Mouse (Mus musculus) kidney, embryonic 16.5 days (tissue): ENCODE data around the gene Gpbp1. TPM values are rescaled to one million over a fixed set of nuclear protein-coding genes. Genes with fewer than 3 reads are reported as not detected.

Experiments used
- ATAC-seq: fragments of 200-750 bp; cut with Nextera tagmentation; 2 replicates; pipeline ENCODE4 v1.8.0; 2017; ENCODE audit warnings: moderate TSS enrichment; ENCODE audit not compliant: low FRiP score, low TSS enrichment
- H3K27ac ChIP-seq: fragments of 300-500 bp; sonication (generic); 2 replicates; pipeline ENCODE4 v1.5.1; 2014; ENCODE audit warnings: low read length
- H3K27me3 ChIP-seq: fragments of 300-500 bp; sonication (generic); 2 replicates; pipeline ENCODE4 v1.6.1; 2014; ENCODE audit warnings: low read length, control low read depth, mixed read lengths; ENCODE audit not compliant: insufficient read depth
- H3K36me3 ChIP-seq: fragments of 300-500 bp; sonication (generic); 2 replicates; pipeline ENCODE4 v1.6.1; 2014; ENCODE audit warnings: low read length, control low read depth, mixed read lengths; ENCODE audit not compliant: insufficient read depth
- H3K4me1 ChIP-seq: fragments of 300-500 bp; sonication (generic); 2 replicates; pipeline ENCODE4 v1.6.1; 2014; ENCODE audit warnings: low read length, control low read depth, mixed read lengths; ENCODE audit not compliant: insufficient read depth
- H3K4me2 ChIP-seq: fragments of 300-500 bp; sonication (generic); replicated peaks from 2 replicates; pipeline ENCODE4 v1.6.1; 2014; ENCODE audit warnings: low read depth, low read length
- H3K4me3 ChIP-seq: fragments of 300-500 bp; sonication (generic); 2 replicates; pipeline ENCODE4 v1.5.1; 2014; ENCODE audit warnings: mild to moderate bottlenecking, low read length
- H3K9ac ChIP-seq: fragments of 300-500 bp; sonication (generic); replicated peaks from 2 replicates; pipeline ENCODE4 v1.6.1; 2014; ENCODE audit warnings: low read length
- H3K9me3 ChIP-seq: fragments of 300-500 bp; sonication (generic); 2 replicates; pipeline ENCODE4 v1.6.1; 2016; ENCODE audit warnings: low read length, control low read depth
- WGBS: fragments of 180-500 bp; shearing (Covaris S2); extraction: QIAGEN DNeasy Blood & Tissue Kit; methylation state at CpG from one replicate; pipeline ENCODE4 v1.1.7; 2014; 5-methylcytosine and 5-hydroxymethylcytosine counted together
- polyA plus RNA-seq: library from polyadenylated mRNA; unstranded; fragments of >200 nt; fragmentation: Nextera tagmentation; extraction: Ambion mirVana; gene quantifications from 2 replicates; pipeline ENCODE4 v1.2.1, GENCODE M21; 2015

The Gpbp1 gene
- polyA plus RNA-seq, 1 experiment from 2014 or later = 80.5 TPM

- WGBS = 82% methylated on average over 3 of the region's 3 CpGs
- Histone ChIP-seq H3K9ac (no peak overlapping the region), H3K27me3 (no peaks in the 10 kb centered on the region), H3K4me2 (no peak overlapping the region), H3K9me3 (no peaks in the 10 kb centered on the region), H3K4me1 (peaks cover 6% of the 10 kb centered on the region; the same call in 1 of the 2 replicates), H3K36me3 (peaks cover 12% of the 10 kb centered on the region), H3K4me3 (no peak overlapping the region), H3K27ac (no peak overlapping the region)
- no peak for ATAC-seq
These were observed 19.2 kb downstream of the Gpbp1 start for GRCm38 (mm10) chr13:111470562-111471237.

- Histone ChIP-seq H3K27me3 (no peaks in the 10 kb centered on the region), H3K4me3 (no peak overlapping the region), H3K4me2 (no peak overlapping the region), H3K27ac (no peak overlapping the region), H3K9ac (no peak overlapping the region), H3K4me1 (no peaks in the 10 kb centered on the region), H3K36me3 (peaks cover 17% of the 10 kb centered on the region), H3K9me3 (no peaks in the 10 kb centered on the region)
- WGBS = 86% methylated on average over 3 of the region's 3 CpGs
- no peak for ATAC-seq
These were observed 22.6 kb downstream of the Gpbp1 start for GRCm38 (mm10) chr13:111467350-111467749.

- ATAC-seq = no peak
- Histone ChIP-seq H3K27ac (no peak overlapping the region), H3K27me3 (no peaks in the 10 kb centered on the region), H3K4me2 (no peak overlapping the region), H3K9ac (no peak overlapping the region), H3K4me1 (no peaks in the 10 kb centered on the region), H3K4me3 (no peak overlapping the region), H3K9me3 (no peaks in the 10 kb centered on the region), H3K36me3 (peaks cover 9% of the 10 kb centered on the region; the same call in 1 of the 2 replicates)
- WGBS = 0% methylated on average over 1 of the region's 1 CpGs
These were observed 28.5 kb downstream of the Gpbp1 start for GRCm38 (mm10) chr13:111461424-111461823.

- Histone ChIP-seq H3K9me3 (no peaks in the 10 kb centered on the region), H3K4me1 (no peaks in the 10 kb centered on the region), H3K9ac (no peak overlapping the region), H3K4me3 (no peak overlapping the region), H3K27ac (no peak overlapping the region), H3K27me3 (no peaks in the 10 kb centered on the region), H3K4me2 (no peak overlapping the region), H3K36me3 (peaks cover 12% of the 10 kb centered on the region)
- ATAC-seq = no peak
- 77% methylated on average over 2 of the region's 2 CpGs for WGBS
These were observed 33.1 kb downstream of the Gpbp1 start for GRCm38 (mm10) chr13:111456790-111457189.

GRCm38 (mm10) chr13:111444325-111444724 is 45.6 kb downstream of the Gpbp1 start:
- Histone ChIP-seq H3K4me2 (no peak overlapping the region), H3K27me3 (no peaks in the 10 kb centered on the region), H3K4me1 (no peaks in the 10 kb centered on the region), H3K9me3 (no peaks in the 10 kb centered on the region), H3K27ac (no peak overlapping the region), H3K9ac (no peak overlapping the region), H3K36me3 (peaks cover 13% of the 10 kb centered on the region), H3K4me3 (no peak overlapping the region)
- ATAC-seq = no peak

GRCm38 (mm10) chr13:111431174-111431573 is 58.7 kb downstream of the Gpbp1 start:
- 58% methylated on average over 1 of the region's 1 CpGs for WGBS
- Histone ChIP-seq H3K27ac (no peak overlapping the region), H3K27me3 (no peaks in the 10 kb centered on the region), H3K4me1 (no peaks in the 10 kb centered on the region), H3K4me3 (no peak overlapping the region), H3K9ac (no peak overlapping the region), H3K4me2 (no peak overlapping the region), H3K36me3 (peaks cover 24% of the 10 kb centered on the region), H3K9me3 (no peaks in the 10 kb centered on the region)
- ATAC-seq = peak; percentile 35; the same call in 1 of the 2 replicates

GRCm38 (mm10) chr13:111421330-111421729 is 68.6 kb downstream of the Gpbp1 start:
- Histone ChIP-seq H3K4me2 (no peak overlapping the region), H3K9ac (no peak overlapping the region), H3K4me3 (no peak overlapping the region), H3K27ac (no peak overlapping the region), H3K4me1 (no peaks in the 10 kb centered on the region), H3K9me3 (no peaks in the 10 kb centered on the region), H3K27me3 (no peaks in the 10 kb centered on the region), H3K36me3 (peaks cover 7% of the 10 kb centered on the region)
- no peak for ATAC-seq

GRCm38 (mm10) chr13:111418087-111418486 is 71.8 kb downstream of the Gpbp1 start:
- H3K27me3 ChIP-seq = no peaks in the 10 kb centered on the region
- no peaks in the 10 kb centered on the region for H3K9me3 ChIP-seq
- no peak overlapping the region for H3K4me3 ChIP-seq
- H3K36me3 ChIP-seq = no peaks in the 10 kb centered on the region
- H3K4me2 ChIP-seq = no peak overlapping the region
- ATAC-seq = peak; percentile 47; the same call in 1 of the 2 replicates
- H3K27ac ChIP-seq = no peak overlapping the region
- 48% methylated on average over 2 of the region's 2 CpGs for WGBS
- no peak overlapping the region for H3K9ac ChIP-seq
- no peaks in the 10 kb centered on the region for H3K4me1 ChIP-seq

GRCm38 (mm10) chr13:111413156-111413555 is 76.8 kb downstream of the Gpbp1 start:
- no peaks in the 10 kb centered on the region for H3K9me3 ChIP-seq
- H3K4me2 ChIP-seq = no peak overlapping the region
- no peak overlapping the region for H3K27ac ChIP-seq
- H3K9ac ChIP-seq = no peak overlapping the region
- no peak for ATAC-seq
- no peaks in the 10 kb centered on the region for H3K36me3 ChIP-seq
- H3K27me3 ChIP-seq = no peaks in the 10 kb centered on the region
- H3K4me3 ChIP-seq = no peak overlapping the region
- no peaks in the 10 kb centered on the region for H3K4me1 ChIP-seq
- WGBS = 45% methylated on average over 4 of the region's 4 CpGs

- H3K9ac ChIP-seq = no peak overlapping the region
- no peaks in the 10 kb centered on the region for H3K4me1 ChIP-seq
- H3K36me3 ChIP-seq = no peaks in the 10 kb centered on the region
- no peak for ATAC-seq
- H3K4me2 ChIP-seq = no peak overlapping the region
- H3K4me3 ChIP-seq = no peak overlapping the region
- H3K9me3 ChIP-seq = no peaks in the 10 kb centered on the region
- no peaks in the 10 kb centered on the region for H3K27me3 ChIP-seq
- WGBS = under 1% methylated on average over 7 of the region's 7 CpGs
- no peak overlapping the region for H3K27ac ChIP-seq
These were observed 79.1 kb downstream of the Gpbp1 start for GRCm38 (mm10) chr13:111410831-111411230.
